Comparison of ENCODE assay signal across 8 mouse cellular contexts in genomic region chr12:105718616-105719015, GRCm38 (mm10). TPM values are rescaled to one million over a fixed set of nuclear protein-coding genes. Genes with fewer than 3 reads are reported as not detected.
DNase-seq lines count a peak whose midpoint lies in the region; ATAC-seq and TF ChIP-seq lines count a peak whose summit lies in the region.

No protein-coding gene starts in this region.

- no peaks in the 10 kb centered on the region for H3K4me1 ChIP-seq in kidney, adult 2 months (ENCODE audit: control insufficient read depth, insufficient read depth, low read length)
- no peaks in the 10 kb centered on the region for H3K4me1 ChIP-seq in intestine, embryonic 14.5 days (replicated peaks; ENCODE audit: control insufficient read depth, insufficient read depth, low read length)
- no peaks in the 10 kb centered on the region for H3K4me1 ChIP-seq in limb, embryonic 12.5 days (replicated peaks)
- H3K4me1 ChIP-seq in small intestine, adult 2 months (ENCODE audit: control insufficient read depth, insufficient read depth, insufficient read length, low read length): no peaks in the 10 kb centered on the region

- TF ChIP-seq CTCF in kidney, adult 2 months (conservative IDR thresholded peaks at IDR 0.05; ENCODE audit: insufficient read depth, insufficient read length, low read depth, low read length): no peak
- TF ChIP-seq CTCF in small intestine, adult 2 months (IDR thresholded peaks at IDR 0.05; ENCODE audit: extremely low read depth, insufficient read length, insufficient replicate concordance, low read depth, low read length): no peak

- no peak for ATAC-seq in intestine, embryonic 14.5 days (replicated peaks; ENCODE audit: low FRiP score, low TSS enrichment, low read depth)
- ATAC-seq in limb, embryonic 12.5 days (ENCODE audit: insufficient number of reproducible peaks, insufficient read depth, low FRiP score, low TSS enrichment, low read depth): no peak

- no peaks in the 10 kb centered on the region for H3K9me3 ChIP-seq in intestine, embryonic 14.5 days (ENCODE audit: control insufficient read depth, low read length)
- no peaks in the 10 kb centered on the region for H3K9me3 ChIP-seq in limb, embryonic 12.5 days

- no peaks in the 10 kb centered on the region for H3K27me3 ChIP-seq in kidney, adult 2 months (replicated peaks; ENCODE audit: control insufficient read depth, insufficient read depth, low read length)
- no peaks in the 10 kb centered on the region for H3K27me3 ChIP-seq in intestine, embryonic 14.5 days (replicated peaks; ENCODE audit: control insufficient read depth, insufficient read depth, low read length)
- H3K27me3 ChIP-seq in limb, embryonic 12.5 days: no peaks in the 10 kb centered on the region
- H3K27me3 ChIP-seq in small intestine, adult 2 months (ENCODE audit: control insufficient read depth, insufficient read depth, low read length): no peaks in the 10 kb centered on the region

- no peaks in the 10 kb centered on the region for H3K36me3 ChIP-seq in kidney, adult 2 months (ENCODE audit: control insufficient read depth, insufficient read depth, low read length)
- H3K36me3 ChIP-seq in intestine, embryonic 14.5 days (ENCODE audit: control insufficient read depth, insufficient read depth, low read length): no peaks in the 10 kb centered on the region
- no peaks in the 10 kb centered on the region for H3K36me3 ChIP-seq in limb, embryonic 12.5 days
- H3K36me3 ChIP-seq in small intestine, adult 2 months (ENCODE audit: control insufficient read depth, insufficient read depth, low read length): no peaks in the 10 kb centered on the region

- no peak overlapping the region for H3K4me3 ChIP-seq in kidney, adult 2 months (ENCODE audit: insufficient read depth, low read depth, low read length)
- no peak overlapping the region for H3K4me3 ChIP-seq in intestine, embryonic 14.5 days (ENCODE audit: low read depth, low read length)
- H3K4me3 ChIP-seq in limb, embryonic 12.5 days (replicated peaks): no peak overlapping the region
- H3K4me3 ChIP-seq in small intestine, adult 2 months (ENCODE audit: low read depth, low read length): peak overlapping the region; percentile 39

- 0 out of 2 replicates have a peak overlapping the region, but pooled peaks have one; percentile 1 for H3K4me2 ChIP-seq in intestine, embryonic 14.5 days (ENCODE audit: low read length)
- peak overlapping the region; percentile 35 for H3K4me2 ChIP-seq in limb, embryonic 12.5 days

- 60% methylated on average over 17 of the region's 17 CpGs for WGBS in kidney, adult 2 months
- WGBS in intestine, embryonic 14.5 days: 57% methylated on average over 17 of the region's 17 CpGs
- 60% methylated on average over 17 of the region's 17 CpGs for WGBS in limb, embryonic 12.5 days
- WGBS in small intestine, adult 2 months: 52% methylated on average over 17 of the region's 17 CpGs

- DNase-seq in kidney, adult 2 months: peak; percentile 42
- DNase-seq in kidney, adult 11 months: no peak
- DNase-seq in R1 (ENCODE audit: low read depth, low spot score): peak; percentile 79
- peak; percentile 55 to 61 for DNase-seq in cerebellum, postnatal 36 days
- no peak for DNase-seq in intestine, embryonic 14.5 days (ENCODE audit: low spot score)
- DNase-seq in MN1 (ENCODE audit: low spot score): no peak

- no peak overlapping the region for H3K27ac ChIP-seq in kidney, adult 2 months (ENCODE audit: insufficient read depth, low read depth, low read length)
- H3K27ac ChIP-seq in intestine, embryonic 14.5 days (ENCODE audit: low read depth): no peak overlapping the region
- no peak overlapping the region for H3K27ac ChIP-seq in limb, embryonic 12.5 days
- no peak overlapping the region for H3K27ac ChIP-seq in small intestine, adult 2 months (ENCODE audit: insufficient read depth, low read depth, low read length)

- no peak for TF ChIP-seq POLR2A in kidney, adult 2 months (IDR thresholded peaks at IDR 0.05; ENCODE audit: low read depth, low read length)
- no peak for TF ChIP-seq POLR2A in small intestine, adult 2 months (IDR thresholded peaks at IDR 0.05; ENCODE audit: low read depth, low read length)

- no peak overlapping the region for H3K9ac ChIP-seq in intestine, embryonic 14.5 days (ENCODE audit: low read length)
- no peak overlapping the region for H3K9ac ChIP-seq in limb, embryonic 12.5 days (replicated peaks)

RNA-seq across cellular contexts. Expression of gene Ak7, which starts 12.8 kb away (rescaled TPM):
- 0.86 and 0.94 TPM in 2 replicates for polyA plus RNA-seq in kidney, adult 2 months (2012; rRNA removed)
- polyA plus RNA-seq in intestine, embryonic 14.5 days (2014; fragmentation: Nextera tagmentation; extraction: Ambion mirVana): 0.37 and 0.38 TPM in 2 replicates
- 0.09 TPM in 1 of 2 replicates, not detected in the other for polyA plus RNA-seq in limb, embryonic 12.5 days (2016; fragmentation: Nextera tagmentation; extraction: Ambion mirVana)
- polyA plus RNA-seq in small intestine, adult 2 months (2012; rRNA removed): 0.06 and 0.14 TPM in 2 replicates

RNA-seq across cellular contexts. Expression of gene Atg2b, which starts 33.6 kb away (rescaled TPM):
- polyA plus RNA-seq in kidney, adult 2 months (2012; rRNA removed): 16.5 and 16.6 TPM in 2 replicates
- 17.8 and 19.8 TPM in 2 replicates for polyA plus RNA-seq in intestine, embryonic 14.5 days (2014; fragmentation: Nextera tagmentation; extraction: Ambion mirVana)
- polyA plus RNA-seq in limb, embryonic 12.5 days (2016; fragmentation: Nextera tagmentation; extraction: Ambion mirVana): 16.1 and 16.7 TPM in 2 replicates
- polyA plus RNA-seq in small intestine, adult 2 months (2012; rRNA removed): 5.6 and 9.8 TPM in 2 replicates

RNA-seq across cellular contexts. Expression of gene Gskip, which starts 34.0 kb away (rescaled TPM):
- 6.6 and 9.0 TPM in 2 replicates for polyA plus RNA-seq in kidney, adult 2 months (2012; rRNA removed)
- polyA plus RNA-seq in intestine, embryonic 14.5 days (2014; fragmentation: Nextera tagmentation; extraction: Ambion mirVana): 29.7 and 30.9 TPM in 2 replicates
- 34.6 and 36.2 TPM in 2 replicates for polyA plus RNA-seq in limb, embryonic 12.5 days (2016; fragmentation: Nextera tagmentation; extraction: Ambion mirVana)
- polyA plus RNA-seq in small intestine, adult 2 months (2012; rRNA removed): 5.0 and 11.4 TPM in 2 replicates

Comparison
In these comparisons a context has a peak if more than half of its experiments do, and no peak if none do; other contexts are left out.
1. DNase-seq: peak in kidney, adult 2 months (single experiment), R1 (single experiment) and cerebellum, postnatal 36 days (2 of 2); none in kidney, adult 11 months (single experiment), intestine, embryonic 14.5 days (single experiment) and MN1 (single experiment).